Mouse (Mus musculus): ENCODE results near the gene Calr4.

GRCm38 (mm10) chr4:109255727-109256417 lies 21.6 kb downstream of the Calr4 start:
- TF ChIP-seq CTCF (IDR thresholded peaks at IDR 0.05; ENCODE audit: extremely low read depth, insufficient read depth, low read length), result no peak
- no peak for TF ChIP-seq POLR2A (IDR thresholded peaks at IDR 0.05; ENCODE audit: extremely low read depth, insufficient read depth, low read length)

Measured in cortical plate, adult 2 months (tissue).